Mouse (Mus musculus) ES-Bruce4 (cell line): ENCODE results near the gene Cox17. TPM values are rescaled to one million over a fixed set of nuclear protein-coding genes. Genes with fewer than 3 reads are reported as not detected.
A peak's percentile ranks its signal among the peaks of the same experiment; 100 is the strongest.

ENCODE experiments used
- H3K27ac ChIP-seq: 2 replicates; pipeline ENCODE4 v1.5.1; 2012; ENCODE audit warnings: low read length, inconsistent platforms; ENCODE audit not compliant: insufficient read depth
- H3K27me3 ChIP-seq: 2 replicates; pipeline ENCODE4 v1.6.1; 2012; ENCODE audit warnings: mild to moderate bottlenecking, low read length, inconsistent platforms; ENCODE audit not compliant: control insufficient read depth, poor library complexity, insufficient read depth, severe bottlenecking
- H3K36me3 ChIP-seq: 2 replicates; pipeline ENCODE4 v1.6.1; 2012; ENCODE audit warnings: inconsistent platforms, mild to moderate bottlenecking, low read length, moderate library complexity; ENCODE audit not compliant: control insufficient read depth, poor library complexity, insufficient read depth, severe bottlenecking
- H3K4me1 ChIP-seq: one replicate; pipeline ENCODE4 v1.8.1; 2011; ENCODE audit warnings: low read length; ENCODE audit not compliant: control insufficient read depth, insufficient read depth
- H3K4me3 ChIP-seq: 2 replicates; pipeline ENCODE4 v1.5.1; 2011; ENCODE audit warnings: low read depth, mild to moderate bottlenecking, low read length
- H3K9ac ChIP-seq: 2 replicates; pipeline ENCODE4 v1.6.1; 2012; ENCODE audit warnings: low read depth, mild to moderate bottlenecking, inconsistent platforms; ENCODE audit not compliant: poor library complexity, severe bottlenecking
- H3K9me3 ChIP-seq: replicated peaks from 2 replicates; pipeline ENCODE4 v1.6.1; 2012; ENCODE audit warnings: mild to moderate bottlenecking, low read length, inconsistent platforms; ENCODE audit not compliant: control insufficient read depth, poor library complexity, insufficient read depth, severe bottlenecking
- CTCF ChIP-seq: IDR thresholded peaks from one replicate; pipeline ENCODE4 v1.8.1; 2011; ENCODE audit warnings: low read depth, low read length
- EP300 ChIP-seq: IDR thresholded peaks from 2 replicates; pipeline ENCODE4 v1.6.1; 2011; ENCODE audit warnings: low read depth, low read length; ENCODE audit not compliant: insufficient read depth
- POLR2A ChIP-seq: IDR thresholded peaks from one replicate; pipeline ENCODE4 v1.8.1; 2011; ENCODE audit warnings: low read length; ENCODE audit not compliant: insufficient read depth
- polyA plus RNA-seq: library from polyadenylated mRNA; stranded (reverse); fragments of >200 nt; gene quantifications from 2 replicates; pipeline ENCODE4 v1.2.4, GENCODE M21; 2011; ENCODE audit warnings: low read depth; ENCODE audit not compliant: missing spikeins, insufficient read depth, insufficient read length

The Cox17 gene
- 218 and 226 TPM in 2 replicates for polyA plus RNA-seq

- no peaks in the 10 kb centered on the region for H3K9me3 ChIP-seq
- H3K9ac ChIP-seq = peak within 1 kb of the TSS; percentile 65
- H3K4me1 ChIP-seq = no peaks in the 10 kb centered on the region
- TF ChIP-seq CTCF (no peak), EP300 (0 out of 2 replicates have a peak, but pooled peaks have one; percentile 22), POLR2A (peak; percentile 60)
- peaks cover 23% of the 10 kb centered on the region for H3K36me3 ChIP-seq
- H3K27me3 ChIP-seq = no peaks in the 10 kb centered on the region
- H3K27ac ChIP-seq = peak within 1 kb of the TSS; percentile 51; the same call in 1 of the 2 replicates
- peak within 1 kb of the TSS; percentile 99 for H3K4me3 ChIP-seq
Observed at GRCm38 (mm10) chr16:38346529-38347325, at the start of gene Cox17, which contains the start of gene Gm21987. TSS of gene Cox17 (plus strand) at chr16:38346991. TSS of gene Gm21987 (plus strand) at chr16:38347040.

GRCm38 (mm10) chr16:38298410-38298809, 48.4 kb upstream of the Cox17 start:
- no peaks in the 10 kb centered on the region for H3K27me3 ChIP-seq
- no peaks in the 10 kb centered on the region for H3K36me3 ChIP-seq
- no peak for TF ChIP-seq CTCF
- no peak for TF ChIP-seq POLR2A
- TF ChIP-seq EP300 = no peak
- no peak overlapping the region for H3K27ac ChIP-seq
- H3K4me3 ChIP-seq = no peak overlapping the region
- no peaks in the 10 kb centered on the region for H3K4me1 ChIP-seq
- no peak overlapping the region for H3K9ac ChIP-seq
- no peaks in the 10 kb centered on the region for H3K9me3 ChIP-seq

- H3K27me3 ChIP-seq = no peaks in the 10 kb centered on the region
- H3K4me1 ChIP-seq = no peaks in the 10 kb centered on the region
- H3K9ac ChIP-seq = no peak overlapping the region
- TF ChIP-seq CTCF (no peak), POLR2A (no peak), EP300 (no peak)
- no peak overlapping the region for H3K27ac ChIP-seq
- H3K36me3 ChIP-seq = no peaks in the 10 kb centered on the region
- H3K4me3 ChIP-seq = no peak overlapping the region
- H3K9me3 ChIP-seq = no peaks in the 10 kb centered on the region
Observed at GRCm38 (mm10) chr16:38302367-38302766, 44.4 kb upstream of the Cox17 start.

GRCm38 (mm10) chr16:38304460-38305194, 42.2 kb upstream of the Cox17 start:
- no peaks in the 10 kb centered on the region for H3K36me3 ChIP-seq
- no peak overlapping the region for H3K9ac ChIP-seq
- no peak overlapping the region for H3K27ac ChIP-seq
- TF ChIP-seq EP300 (no peak), CTCF (no peak), POLR2A (no peak)
- no peak overlapping the region for H3K4me3 ChIP-seq
- H3K9me3 ChIP-seq = no peaks in the 10 kb centered on the region
- no peaks in the 10 kb centered on the region for H3K4me1 ChIP-seq
- no peaks in the 10 kb centered on the region for H3K27me3 ChIP-seq

GRCm38 (mm10) chr16:38306571-38307220, 40.1 kb upstream of the Cox17 start:
- TF ChIP-seq EP300 = 0 out of 2 replicates have a peak, but pooled peaks have one; percentile 37
- peak; percentile 68 for TF ChIP-seq CTCF
- no peak for TF ChIP-seq POLR2A
- H3K27ac ChIP-seq = no peak overlapping the region
- H3K4me3 ChIP-seq = peak overlapping the region; percentile 31; the same call in 1 of the 2 replicates
- no peaks in the 10 kb centered on the region for H3K27me3 ChIP-seq
- H3K9ac ChIP-seq = no peak overlapping the region
- H3K9me3 ChIP-seq = no peaks in the 10 kb centered on the region
- H3K4me1 ChIP-seq = no peaks in the 10 kb centered on the region
- H3K36me3 ChIP-seq = no peaks in the 10 kb centered on the region
